Mouse (Mus musculus): ENCODE measurements around the gene 4933428G20Rik. TPM values are rescaled to one million over a fixed set of nuclear protein-coding genes. Genes with fewer than 3 reads are reported as not detected.
A peak's percentile ranks its signal among the peaks of the same experiment; 100 is the strongest.

The 4933428G20Rik gene
- polyA plus RNA-seq, 1 experiment from 2014 or later, result 1.4 TPM

DNA sequence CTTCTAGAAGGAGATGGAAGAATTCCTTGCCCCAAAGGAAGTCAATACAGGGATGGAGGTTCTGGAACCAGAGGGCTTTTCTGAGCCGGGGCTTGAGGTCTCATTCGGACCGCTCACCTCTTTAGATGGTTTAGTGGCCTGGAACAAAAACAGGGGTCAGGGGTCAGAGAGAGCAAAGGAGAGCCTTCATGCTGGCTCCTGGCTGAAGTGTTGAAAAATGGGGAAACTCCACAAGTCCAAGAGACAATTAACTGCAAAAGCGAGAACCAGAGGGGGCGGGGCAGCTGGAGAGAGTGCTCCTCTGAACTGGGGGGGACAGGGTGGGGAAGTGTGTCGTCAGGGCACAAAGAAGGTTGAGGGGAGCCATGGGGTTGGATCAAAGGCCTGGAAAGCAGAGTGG, 12.4 kb upstream of the 4933428G20Rik start:
- WGBS, result 53% methylated on average over 6 of the region's 6 CpGs
- no peak overlapping the region for H3K27ac ChIP-seq
- no peak for ATAC-seq (ENCODE audit: insufficient number of reproducible peaks, insufficient read depth, low FRiP score, low TSS enrichment)
- H3K4me3 ChIP-seq, result no peak overlapping the region
- H3K27me3 ChIP-seq, result peaks cover 6% of the 10 kb centered on the region; the same call in 1 of the 2 replicates
- no peaks in the 10 kb centered on the region for H3K9me3 ChIP-seq
- 0 out of 2 replicates have a peak, but pooled peaks cover 11% of the 10 kb centered on the region for H3K4me1 ChIP-seq
- no peak overlapping the region for H3K9ac ChIP-seq
- H3K36me3 ChIP-seq, result no peaks in the 10 kb centered on the region
- 0 out of 2 replicates have a peak overlapping the region, but pooled peaks have one; percentile 14 for H3K4me2 ChIP-seq (replicated peaks)

DNA sequence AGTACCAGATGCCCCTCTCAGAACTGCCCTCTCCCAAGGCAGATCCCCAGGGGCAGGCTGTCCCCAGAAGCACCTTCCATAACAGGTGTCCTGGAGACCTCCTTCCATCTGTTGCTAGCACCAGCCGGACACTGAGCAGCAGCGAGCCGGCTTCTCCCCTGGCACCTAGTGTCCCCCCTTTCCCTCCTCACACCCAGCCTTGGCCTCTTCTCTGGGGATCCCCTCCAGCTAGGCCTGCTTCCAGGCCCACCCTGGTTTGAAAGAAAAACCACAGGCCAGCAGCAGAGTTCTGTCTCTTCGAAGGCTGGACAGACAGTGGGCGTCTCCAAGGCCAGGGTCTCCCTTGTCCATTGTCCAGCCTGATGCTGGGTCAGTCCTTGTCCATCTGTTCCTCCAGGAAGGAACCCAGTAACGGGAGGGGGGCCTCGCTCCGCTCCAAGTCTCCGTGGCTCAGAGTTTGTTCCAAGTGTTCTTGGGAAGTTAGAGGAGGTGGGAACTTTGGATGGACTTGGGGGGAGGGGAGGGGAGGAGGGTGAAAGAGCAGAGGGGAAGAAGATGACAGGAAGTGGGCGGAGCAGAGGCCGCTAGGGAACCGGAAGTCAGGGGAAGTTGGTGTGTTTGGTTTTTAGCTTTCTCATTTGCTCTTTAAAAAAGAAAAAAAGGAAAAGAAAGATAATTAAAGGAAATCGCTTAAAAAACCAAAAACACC, 11.7 kb upstream of the 4933428G20Rik start:
- Histone ChIP-seq H3K4me2 (replicated peaks) (0 out of 2 replicates have a peak overlapping the region, but pooled peaks have one; percentile 14), H3K27ac (no peak overlapping the region; the same call in 1 of the 2 replicates)

DNA sequence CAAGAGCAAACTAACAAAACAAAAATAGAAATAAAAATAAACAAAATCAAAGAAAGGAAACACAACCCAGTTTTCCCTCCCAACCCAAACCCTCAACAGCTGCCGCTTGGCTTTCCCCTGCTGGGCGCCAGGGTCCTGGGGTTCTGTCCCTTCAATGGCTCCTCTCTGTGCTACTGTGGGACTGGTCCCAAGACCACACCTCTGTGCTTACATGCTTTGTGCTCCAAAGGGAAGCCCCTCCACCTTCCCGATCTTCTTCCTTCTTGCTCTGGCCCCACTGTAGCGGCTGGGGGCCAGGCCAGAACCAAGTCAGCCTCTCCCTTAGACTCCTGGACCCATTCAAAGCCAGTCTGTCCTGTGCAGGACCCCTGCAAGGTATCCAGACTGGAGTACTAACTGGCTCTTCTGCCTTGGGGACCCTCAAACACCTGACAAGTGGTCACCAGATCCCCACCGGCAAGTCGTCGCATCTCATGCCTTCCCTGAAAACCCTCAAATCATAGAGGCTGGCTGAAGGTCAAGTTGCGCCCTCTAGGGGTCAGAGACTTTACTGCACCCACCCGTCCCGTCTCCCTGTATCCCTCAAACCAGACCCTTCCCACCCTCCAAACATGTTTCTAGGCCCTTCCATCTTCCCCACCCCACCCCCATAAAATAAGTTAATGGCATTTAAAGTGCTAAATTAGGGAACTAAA, 11.0 kb upstream of the 4933428G20Rik start:
- Histone ChIP-seq H3K27ac (no peak overlapping the region), H3K4me3 (no peak overlapping the region), H3K36me3 (no peaks in the 10 kb centered on the region), H3K4me2 (replicated peaks) (no peak overlapping the region), H3K9ac (no peak overlapping the region), H3K27me3 (peaks cover 6% of the 10 kb centered on the region; the same call in 1 of the 2 replicates), H3K4me1 (0 out of 2 replicates have a peak, but pooled peaks cover 11% of the 10 kb centered on the region), H3K9me3 (no peaks in the 10 kb centered on the region)
- no peak for ATAC-seq (ENCODE audit: insufficient number of reproducible peaks, insufficient read depth, low FRiP score, low TSS enrichment)
- WGBS, result 27% methylated on average over 10 of the region's 10 CpGs

More for the DNA sequence above, 11.7 kb upstream of the 4933428G20Rik start:
- peaks cover 6% of the 10 kb centered on the region; the same call in 1 of the 2 replicates for H3K27me3 ChIP-seq
- H3K9me3 ChIP-seq, result no peaks in the 10 kb centered on the region
- WGBS, result 48% methylated on average over 13 of the region's 13 CpGs
- H3K9ac ChIP-seq, result no peak overlapping the region
- H3K4me1 ChIP-seq, result 0 out of 2 replicates have a peak, but pooled peaks cover 11% of the 10 kb centered on the region
- no peaks in the 10 kb centered on the region for H3K36me3 ChIP-seq
- H3K4me3 ChIP-seq, result no peak overlapping the region
- ATAC-seq (ENCODE audit: insufficient number of reproducible peaks, insufficient read depth, low FRiP score, low TSS enrichment), result no peak

DNA sequence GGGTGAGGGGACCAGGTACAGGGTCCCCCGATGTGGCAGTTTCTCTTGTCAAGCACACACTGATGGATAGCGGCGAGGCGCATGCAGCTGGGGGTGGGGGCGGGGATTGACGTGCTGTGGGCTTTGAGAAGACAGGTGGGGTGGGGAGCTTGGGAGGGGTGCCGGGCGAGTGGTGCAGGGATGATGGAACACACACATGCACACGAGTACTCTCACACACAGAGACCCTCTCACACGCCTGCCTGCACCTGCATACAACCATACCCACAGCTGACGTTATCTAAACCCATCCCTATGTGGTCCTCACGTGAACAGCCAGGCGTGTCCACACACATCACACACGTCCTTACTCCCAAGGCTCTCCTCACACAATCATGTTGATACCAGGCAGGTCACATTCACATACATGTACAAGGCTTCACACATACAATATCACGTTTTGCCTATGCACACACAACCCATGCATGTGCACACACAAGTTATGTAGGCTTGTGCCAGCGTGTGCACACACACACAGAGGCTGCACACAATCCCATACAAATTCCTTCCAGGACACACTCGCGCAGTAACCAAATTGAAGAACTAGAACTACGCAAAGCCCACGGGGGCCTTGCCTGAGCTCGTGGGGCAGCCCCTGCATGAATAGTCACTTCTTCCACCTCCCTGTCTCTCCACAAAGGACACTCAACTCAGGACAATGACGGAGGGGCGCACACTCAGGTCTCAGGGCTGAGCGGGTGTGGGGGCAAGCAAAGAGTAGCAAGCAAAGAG, 9.8 kb upstream of the 4933428G20Rik start:
- H3K9me3 ChIP-seq, result no peaks in the 10 kb centered on the region
- no peak overlapping the region for H3K4me3 ChIP-seq
- H3K9ac ChIP-seq, result no peak overlapping the region
- ATAC-seq (ENCODE audit: insufficient number of reproducible peaks, insufficient read depth, low FRiP score, low TSS enrichment), result no peak
- H3K4me1 ChIP-seq, result 0 out of 2 replicates have a peak, but pooled peaks cover 11% of the 10 kb centered on the region
- no peak overlapping the region for H3K27ac ChIP-seq
- peaks cover 6% of the 10 kb centered on the region; the same call in 1 of the 2 replicates for H3K27me3 ChIP-seq
- H3K36me3 ChIP-seq, result no peaks in the 10 kb centered on the region
- WGBS, result 66% methylated on average over 24 of the region's 24 CpGs
- H3K4me2 ChIP-seq (replicated peaks), result no peak overlapping the region

DNA sequence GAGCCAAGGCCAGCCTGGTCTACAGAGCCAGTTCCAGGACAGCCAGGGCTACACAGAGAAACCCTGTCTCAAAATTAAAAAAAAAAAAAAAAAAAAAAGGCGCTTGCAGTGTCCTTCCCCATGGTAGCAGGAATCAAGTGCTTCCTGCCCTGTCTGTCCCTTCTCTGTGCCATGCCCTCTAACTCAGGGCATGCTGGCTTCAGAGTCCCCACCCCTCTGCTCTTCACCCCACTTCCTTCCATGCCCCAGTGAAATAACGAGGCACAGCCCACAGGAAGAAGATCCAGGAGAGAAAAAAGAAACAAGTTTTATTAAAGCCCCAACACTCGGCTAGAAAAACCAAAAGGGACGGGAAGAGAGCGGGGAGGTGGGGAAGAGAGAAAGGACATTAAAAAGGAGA, 8.9 kb upstream of the 4933428G20Rik start:
- 56% methylated on average over 5 of the region's 5 CpGs for WGBS

DNA sequence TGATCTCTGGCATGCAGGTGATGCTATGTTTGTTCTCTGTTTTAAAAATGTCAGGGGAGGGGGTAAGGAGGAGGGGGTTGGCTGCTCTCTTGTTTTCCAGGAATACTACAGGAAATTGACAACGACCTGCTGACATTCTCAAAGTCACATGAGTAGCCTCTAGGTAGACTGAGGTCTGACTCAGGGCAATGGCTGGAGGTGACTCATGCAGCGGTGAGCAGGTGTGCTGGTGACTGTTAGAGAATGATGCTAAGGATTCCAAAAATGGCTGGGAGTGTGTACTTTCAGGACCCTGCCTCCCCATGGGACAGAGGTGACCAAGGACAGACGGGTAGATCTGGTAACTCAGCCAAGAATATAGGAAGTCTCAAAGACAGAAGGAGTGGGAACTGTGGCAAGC, 8.1 kb upstream of the 4933428G20Rik start:
- Histone ChIP-seq H3K9ac (no peak overlapping the region), H3K36me3 (no peaks in the 10 kb centered on the region), H3K4me3 (no peak overlapping the region), H3K4me2 (replicated peaks) (no peak overlapping the region), H3K27ac (no peak overlapping the region), H3K9me3 (no peaks in the 10 kb centered on the region), H3K4me1 (0 out of 2 replicates have a peak, but pooled peaks cover 11% of the 10 kb centered on the region), H3K27me3 (peaks cover 6% of the 10 kb centered on the region; the same call in 1 of the 2 replicates)
- no peak for ATAC-seq (ENCODE audit: insufficient number of reproducible peaks, insufficient read depth, low FRiP score, low TSS enrichment)
- 66% methylated on average over 3 of the region's 3 CpGs for WGBS

More for the DNA sequence above, 8.9 kb upstream of the 4933428G20Rik start:
- Histone ChIP-seq H3K4me1 (0 out of 2 replicates have a peak, but pooled peaks cover 11% of the 10 kb centered on the region), H3K9me3 (no peaks in the 10 kb centered on the region), H3K36me3 (no peaks in the 10 kb centered on the region), H3K9ac (no peak overlapping the region), H3K27me3 (peaks cover 6% of the 10 kb centered on the region; the same call in 1 of the 2 replicates), H3K4me2 (replicated peaks) (no peak overlapping the region), H3K4me3 (no peak overlapping the region), H3K27ac (no peak overlapping the region)
- ATAC-seq (ENCODE audit: insufficient number of reproducible peaks, insufficient read depth, low FRiP score, low TSS enrichment), result no peak

DNA sequence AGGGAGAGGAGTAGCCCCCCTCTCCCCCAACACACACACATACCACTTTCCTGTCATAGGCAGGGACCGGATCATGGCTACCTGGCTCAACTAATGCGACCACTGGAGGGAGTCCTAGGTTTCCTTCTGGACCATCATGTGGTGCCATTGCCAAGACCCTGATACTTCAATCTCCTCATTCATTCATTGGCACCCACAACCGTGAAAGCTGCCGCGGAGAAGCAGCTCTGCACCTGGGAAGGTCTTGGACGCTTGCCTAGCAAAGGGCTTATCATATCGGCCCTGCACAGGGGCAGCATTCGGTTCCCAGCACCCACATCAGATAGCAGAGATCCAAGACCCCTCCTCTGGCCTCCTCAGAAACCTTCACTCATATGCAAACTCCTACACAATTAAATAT, 6.2 kb upstream of the 4933428G20Rik start:
- Histone ChIP-seq H3K4me1 (peaks cover 11% of the 10 kb centered on the region; the same call in 1 of the 2 replicates), H3K27ac (no peak overlapping the region), H3K36me3 (no peaks in the 10 kb centered on the region), H3K4me3 (no peak overlapping the region), H3K9me3 (no peaks in the 10 kb centered on the region), H3K27me3 (peaks cover 13% of the 10 kb centered on the region), H3K4me2 (replicated peaks) (no peak overlapping the region), H3K9ac (no peak overlapping the region)
- no peak for ATAC-seq (ENCODE audit: insufficient number of reproducible peaks, insufficient read depth, low FRiP score, low TSS enrichment)
- 55% methylated on average over 8 of the region's 8 CpGs for WGBS

DNA sequence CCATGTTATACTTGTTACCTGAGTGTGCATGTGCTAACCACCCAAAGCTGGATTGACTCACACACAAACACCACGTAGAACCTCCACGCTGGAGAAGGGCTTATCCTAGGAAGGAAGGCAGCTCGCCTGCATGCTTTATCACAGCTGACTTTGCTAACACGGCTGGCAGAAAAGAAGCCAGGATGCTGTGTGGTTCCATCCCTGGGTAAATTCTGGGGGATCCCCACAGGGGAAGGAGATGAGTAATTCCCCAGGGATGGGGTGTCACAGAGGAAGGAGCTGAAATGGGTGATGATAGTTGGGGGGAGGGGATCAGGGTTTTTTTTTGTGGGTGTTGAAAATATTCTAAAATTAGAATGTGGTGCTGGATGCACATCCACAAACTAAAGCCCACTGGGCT, 5.6 kb upstream of the 4933428G20Rik start:
- H3K4me2 ChIP-seq (replicated peaks), result no peak overlapping the region
- H3K9ac ChIP-seq, result no peak overlapping the region
- H3K36me3 ChIP-seq, result 0 out of 2 replicates have a peak, but pooled peaks cover 3% of the 10 kb centered on the region
- ATAC-seq (ENCODE audit: insufficient number of reproducible peaks, insufficient read depth, low FRiP score, low TSS enrichment), result no peak
- H3K4me3 ChIP-seq, result no peak overlapping the region
- no peak overlapping the region for H3K27ac ChIP-seq
- no peaks in the 10 kb centered on the region for H3K9me3 ChIP-seq
- peaks cover 14% of the 10 kb centered on the region for H3K4me1 ChIP-seq
- 85% methylated on average over 4 of the region's 4 CpGs for WGBS
- peaks cover 18% of the 10 kb centered on the region for H3K27me3 ChIP-seq

DNA sequence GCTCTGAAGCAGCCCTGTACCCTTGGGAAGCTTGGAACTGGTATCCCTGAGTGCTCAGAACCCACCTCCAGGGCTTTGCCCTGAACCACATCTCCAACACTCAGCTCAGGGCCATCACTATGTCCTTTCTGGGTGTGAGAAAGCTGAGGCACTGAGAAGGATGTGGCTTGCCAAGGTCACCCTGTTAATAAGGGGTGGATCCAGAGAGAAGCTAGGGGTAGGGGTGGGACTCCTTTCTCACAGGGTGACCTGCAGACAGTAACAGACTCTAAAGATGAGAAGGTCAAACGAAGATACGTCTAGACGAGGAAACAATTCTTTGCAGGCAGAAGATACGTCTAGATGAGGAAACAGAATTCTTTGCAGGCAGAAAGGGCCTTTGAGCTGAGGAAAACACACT, 2.7 kb upstream of the 4933428G20Rik start:
- H3K27me3 ChIP-seq, result peaks cover 42% of the 10 kb centered on the region
- no peak overlapping the region for H3K4me3 ChIP-seq
- peaks cover 13% of the 10 kb centered on the region for H3K4me1 ChIP-seq
- peaks cover 6% of the 10 kb centered on the region; the same call in 1 of the 2 replicates for H3K36me3 ChIP-seq
- 73% methylated on average over 4 of the region's 4 CpGs for WGBS
- H3K4me2 ChIP-seq (replicated peaks), result no peak overlapping the region
- H3K9ac ChIP-seq, result no peak overlapping the region
- ATAC-seq (ENCODE audit: insufficient number of reproducible peaks, insufficient read depth, low FRiP score, low TSS enrichment), result no peak
- H3K27ac ChIP-seq, result no peak overlapping the region
- H3K9me3 ChIP-seq, result no peaks in the 10 kb centered on the region

DNA sequence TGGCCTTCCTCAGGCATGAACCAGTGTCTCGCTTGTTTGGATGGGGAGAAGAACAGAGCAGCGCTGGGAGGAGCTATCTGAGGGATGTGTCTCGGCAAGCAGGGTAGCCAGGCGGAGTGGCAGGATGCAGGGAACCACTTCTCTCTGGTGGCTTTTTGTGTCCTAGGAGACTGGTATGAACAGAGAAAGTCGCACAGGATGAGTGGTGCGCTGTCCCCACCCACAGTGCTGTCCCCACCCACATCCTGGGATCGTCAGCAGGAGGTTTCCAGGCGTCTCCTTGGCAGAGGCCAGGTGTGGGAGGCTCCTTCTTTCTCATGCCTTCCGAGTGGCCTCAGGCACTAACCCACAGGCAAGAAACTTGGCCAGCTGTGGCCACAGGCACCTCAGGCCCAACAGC, 2.2 kb upstream of the 4933428G20Rik start:
- Histone ChIP-seq H3K4me3 (no peak overlapping the region), H3K27ac (no peak overlapping the region), H3K4me1 (peaks cover 13% of the 10 kb centered on the region), H3K4me2 (replicated peaks) (no peak overlapping the region), H3K9me3 (no peaks in the 10 kb centered on the region), H3K27me3 (peaks cover 46% of the 10 kb centered on the region), H3K36me3 (peaks cover 10% of the 10 kb centered on the region), H3K9ac (no peak overlapping the region)
- peak; percentile 26; the same call in 1 of the 2 replicates for ATAC-seq (ENCODE audit: insufficient number of reproducible peaks, insufficient read depth, low FRiP score, low TSS enrichment)
- WGBS, result 39% methylated on average over 9 of the region's 9 CpGs
